Mouse (Mus musculus): ENCODE data around the gene Ube2s.

DNA sequence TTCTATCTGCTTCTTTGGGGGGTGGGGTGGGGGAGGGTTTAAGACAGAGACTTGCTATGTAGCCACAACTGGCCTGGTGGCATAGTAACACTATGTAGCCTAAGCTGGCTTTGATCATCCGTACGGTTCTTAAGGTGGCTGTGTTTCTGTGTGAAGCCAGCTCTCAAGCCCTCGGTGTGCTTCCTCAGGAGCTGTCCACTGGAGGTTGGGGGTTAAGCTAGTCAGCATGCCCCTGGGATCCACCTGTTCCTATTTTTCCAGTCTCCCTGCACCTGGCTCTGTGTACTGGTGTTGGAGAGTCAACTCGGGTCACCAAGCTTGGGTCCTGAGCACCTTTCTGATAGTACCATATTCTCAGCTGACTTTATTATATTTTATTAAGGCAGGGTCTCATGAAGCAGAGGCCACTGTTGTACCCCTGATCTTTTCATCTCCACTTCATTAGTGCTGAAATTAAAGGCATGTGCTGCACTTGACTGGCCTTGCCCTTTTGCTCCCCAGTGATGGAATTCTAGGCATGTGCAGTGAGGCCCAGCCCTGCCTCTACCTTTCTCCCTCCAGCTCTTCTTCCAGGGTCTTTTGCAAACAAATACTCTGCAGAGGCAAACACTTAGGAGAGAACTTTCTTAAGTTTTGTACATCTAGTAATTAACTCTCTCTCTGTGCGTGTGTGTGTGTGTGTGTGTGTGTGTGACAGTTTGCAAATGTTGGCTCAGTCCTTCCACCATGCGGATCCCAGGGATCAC is 9.9 kb upstream of the Ube2s start:
- TF ChIP-seq CTCF (IDR thresholded peaks at IDR 0.05; ENCODE audit: low read depth, low read length) (no peak), GATA1 (IDR thresholded peaks at IDR 0.05; ENCODE audit: borderline replicate concordance, low read length) (no peak), POLR2AphosphoS5 (IDR thresholded peaks at IDR 0.05; ENCODE audit: insufficient replicate concordance, low read depth, low read length) (no peak), TAL1 (conservative IDR thresholded peaks at IDR 0.05; ENCODE audit: low read depth, low read length) (no peak)
